Mouse (Mus musculus): ENCODE data around the gene Syt12. TPM values are rescaled to one million over a fixed set of nuclear protein-coding genes. Genes with fewer than 3 reads are reported as not detected.
"Not testable (repeated sequence)": the region's sequence is repeated elsewhere in the genome, so short reads cannot be mapped to it uniquely, and the experiment has no call there.

Gene Syt12
- polyA plus RNA-seq, 1 experiment from 2014 or later = 0.88 TPM

DNA sequence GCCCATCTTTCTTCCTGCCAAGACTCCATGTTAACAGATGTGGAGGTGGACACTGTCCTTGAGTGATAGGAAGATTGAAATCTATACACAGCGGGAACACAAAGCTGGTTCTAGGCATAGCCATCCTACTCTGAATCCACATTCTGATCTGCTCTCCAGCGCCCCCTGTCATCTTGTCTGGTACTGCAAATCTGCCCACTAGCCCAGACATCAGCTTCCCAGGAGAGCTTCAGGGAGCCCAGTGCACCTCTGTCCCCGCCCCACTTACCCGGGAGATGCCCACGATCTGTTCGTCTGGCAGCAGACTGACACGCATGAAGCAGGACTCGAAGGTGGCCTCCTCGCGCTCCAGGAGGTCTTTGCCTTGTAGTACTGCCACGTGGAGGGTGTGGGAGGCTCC lies 21.0 kb downstream of the Syt12 start:
- H3K4me3 ChIP-seq (replicated peaks) = no peak overlapping the region
- WGBS = 12% methylated on average over 11 of the region's 11 CpGs
- no peak for ATAC-seq (ENCODE audit: insufficient number of reproducible peaks, insufficient read depth, low FRiP score, low TSS enrichment, low read depth)
- H3K27me3 ChIP-seq = no peaks in the 10 kb centered on the region; the same call in 1 of the 2 replicates
- no peaks in the 10 kb centered on the region for H3K9me3 ChIP-seq
- 0 out of 2 replicates have a peak overlapping the region, but pooled peaks have one; percentile 6 for H3K4me2 ChIP-seq
- H3K27ac ChIP-seq = no peak overlapping the region
- no peaks in the 10 kb centered on the region for H3K36me3 ChIP-seq
- peaks cover 11% of the 10 kb centered on the region; the same call in 1 of the 2 replicates for H3K4me1 ChIP-seq (replicated peaks)
- H3K9ac ChIP-seq (replicated peaks) = no peak overlapping the region

DNA sequence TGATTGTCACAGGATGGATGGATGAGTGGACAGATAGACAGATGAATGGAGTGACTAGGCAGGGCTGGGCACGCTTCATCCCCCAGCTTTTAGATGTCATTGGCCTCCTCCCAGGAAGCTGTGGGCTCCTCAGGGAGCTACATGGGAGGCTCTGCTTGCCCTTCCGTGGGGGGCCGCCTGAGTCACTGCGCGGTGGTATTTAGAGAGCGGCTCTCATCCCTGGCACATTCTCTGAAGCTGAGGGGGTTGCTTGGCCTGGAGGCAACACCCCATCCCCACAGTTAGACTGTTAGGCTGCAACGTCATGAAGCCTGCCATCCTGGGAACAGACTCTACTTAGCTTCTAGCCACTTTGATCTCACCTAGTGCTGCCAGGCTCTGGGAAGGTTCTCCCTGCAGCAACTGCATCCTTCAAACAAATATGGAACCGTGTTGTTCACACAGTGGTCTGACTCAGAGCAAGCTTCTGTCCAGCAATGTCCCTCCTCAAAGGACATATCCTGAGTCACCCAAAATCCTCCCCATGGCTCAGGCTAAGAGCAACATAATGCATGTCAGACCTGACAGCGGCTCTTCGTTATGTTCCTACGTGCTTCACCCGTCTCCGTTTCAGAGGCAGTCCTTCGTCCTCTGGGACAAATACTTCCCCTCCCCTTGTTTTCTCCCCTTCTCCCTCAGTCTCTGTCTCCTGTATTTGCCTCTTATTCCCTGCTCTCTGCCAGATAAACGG lies 22.0 kb downstream of the Syt12 start:
- H3K4me3 ChIP-seq (replicated peaks) = no peak overlapping the region
- peaks cover 11% of the 10 kb centered on the region; the same call in 1 of the 2 replicates for H3K4me1 ChIP-seq (replicated peaks)
- H3K27ac ChIP-seq = no peak overlapping the region
- no peaks in the 10 kb centered on the region; the same call in 1 of the 2 replicates for H3K27me3 ChIP-seq
- no peak for ATAC-seq (ENCODE audit: insufficient number of reproducible peaks, insufficient read depth, low FRiP score, low TSS enrichment, low read depth)
- H3K9ac ChIP-seq (replicated peaks) = no peak overlapping the region
- H3K36me3 ChIP-seq = no peaks in the 10 kb centered on the region
- no peaks in the 10 kb centered on the region for H3K9me3 ChIP-seq
- 79% methylated on average over 15 of the region's 15 CpGs for WGBS
- no peak overlapping the region for H3K4me2 ChIP-seq

DNA sequence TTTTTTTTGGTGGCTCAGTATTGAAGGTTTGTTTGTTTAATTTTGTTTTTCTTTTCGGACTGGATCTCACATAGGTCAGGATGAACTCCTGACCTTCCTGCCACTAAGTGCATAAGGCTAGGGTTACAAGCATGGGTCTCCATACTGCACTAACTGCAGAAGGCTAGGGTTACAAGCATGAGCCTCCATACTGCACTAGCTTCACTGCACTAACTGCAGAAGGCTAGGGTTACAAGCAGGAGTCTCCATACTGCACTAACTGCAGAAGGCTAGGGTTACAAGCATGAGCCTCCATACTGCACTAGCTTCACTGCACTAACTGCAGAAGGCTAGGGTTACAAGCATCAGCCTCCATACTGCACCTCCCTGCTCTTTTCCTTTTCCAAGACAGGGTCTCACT lies 23.2 kb downstream of the Syt12 start:
- H3K9ac ChIP-seq (replicated peaks); H3K36me3 ChIP-seq; H3K9me3 ChIP-seq; H3K27me3 ChIP-seq; H3K4me3 ChIP-seq (replicated peaks); H3K4me2 ChIP-seq; H3K27ac ChIP-seq: not testable (repeated sequence)
- peaks cover 11% of the 10 kb centered on the region; the same call in 1 of the 2 replicates for H3K4me1 ChIP-seq (replicated peaks)
- ATAC-seq (ENCODE audit: insufficient number of reproducible peaks, insufficient read depth, low FRiP score, low TSS enrichment, low read depth) = peak; percentile 54
- 11% methylated on average over 1 of the region's 1 CpGs for WGBS

DNA sequence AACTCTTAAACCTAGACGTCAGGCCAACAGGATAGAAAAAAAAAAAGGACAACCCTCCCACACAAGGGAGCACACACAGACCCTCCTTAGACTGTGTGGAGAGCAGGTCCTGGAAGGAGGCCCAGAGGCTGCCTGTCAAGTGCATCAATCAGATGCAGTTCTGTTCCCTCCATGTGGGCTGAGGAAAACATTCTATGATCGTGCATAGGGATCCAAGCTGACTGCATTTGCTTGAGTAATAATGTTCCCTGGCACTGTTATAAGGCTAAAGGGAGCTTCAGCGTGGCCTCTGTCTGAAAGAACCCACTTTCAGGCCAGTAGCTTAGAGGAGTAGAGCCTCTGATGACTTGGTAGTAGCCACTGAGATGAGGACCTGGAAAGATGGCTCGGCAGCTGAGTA lies 24.7 kb downstream of the Syt12 start:
- Histone ChIP-seq H3K9me3 (no peaks in the 10 kb centered on the region), H3K27ac (no peak overlapping the region), H3K4me3 (replicated peaks) (no peak overlapping the region), H3K9ac (replicated peaks) (no peak overlapping the region), H3K4me2 (no peak overlapping the region), H3K27me3 (no peaks in the 10 kb centered on the region), H3K4me1 (replicated peaks) (peaks cover 11% of the 10 kb centered on the region; the same call in 1 of the 2 replicates), H3K36me3 (no peaks in the 10 kb centered on the region)
- ATAC-seq (ENCODE audit: insufficient number of reproducible peaks, insufficient read depth, low FRiP score, low TSS enrichment, low read depth) = no peak
- 56% methylated on average over 4 of the region's 4 CpGs for WGBS

DNA sequence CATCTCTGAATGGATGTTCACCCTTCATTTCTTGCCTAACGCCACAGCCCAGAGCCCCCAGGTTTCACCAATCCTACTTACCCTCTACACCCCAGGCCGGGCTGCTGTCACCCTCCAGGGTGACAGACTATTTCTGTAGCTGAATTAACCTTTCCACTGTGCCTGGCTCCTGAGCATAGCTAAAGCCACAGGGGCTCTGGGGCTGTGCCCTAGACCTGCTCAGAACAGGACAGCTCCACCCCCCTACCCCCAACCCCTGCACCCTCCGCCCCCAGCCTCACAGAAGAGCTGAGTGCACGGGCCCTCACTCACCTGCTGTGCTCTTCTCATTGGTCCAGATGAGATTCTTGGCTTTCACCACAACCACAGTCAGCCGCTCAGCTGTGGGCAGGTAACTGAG lies 25.3 kb downstream of the Syt12 start:
- Histone ChIP-seq H3K27ac (no peak overlapping the region), H3K4me3 (replicated peaks) (no peak overlapping the region), H3K27me3 (no peaks in the 10 kb centered on the region), H3K36me3 (no peaks in the 10 kb centered on the region), H3K9me3 (no peaks in the 10 kb centered on the region), H3K4me2 (no peak overlapping the region), H3K9ac (replicated peaks) (no peak overlapping the region), H3K4me1 (replicated peaks) (peaks cover 11% of the 10 kb centered on the region; the same call in 1 of the 2 replicates)
- no peak for ATAC-seq (ENCODE audit: insufficient number of reproducible peaks, insufficient read depth, low FRiP score, low TSS enrichment, low read depth)
- WGBS = 28% methylated on average over 5 of the region's 5 CpGs

DNA sequence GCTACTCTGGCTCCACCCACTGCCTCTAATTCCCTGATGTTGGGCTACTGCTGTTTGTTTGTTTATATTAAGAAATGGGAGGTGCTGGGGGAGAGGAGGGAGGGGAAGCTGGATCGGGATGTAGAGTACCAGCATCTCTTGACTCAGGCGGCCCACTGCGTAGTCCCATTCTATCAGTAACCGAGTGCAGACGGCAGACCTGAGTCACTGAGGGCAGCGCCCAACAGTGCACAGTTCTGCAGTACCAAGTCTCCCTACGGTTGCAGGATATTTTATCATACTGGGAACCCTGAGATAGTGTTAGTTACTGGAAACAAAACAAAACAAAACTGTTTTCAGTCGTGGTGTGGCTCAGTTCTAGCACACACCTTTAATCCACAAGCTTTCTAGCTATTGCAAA lies 26.1 kb downstream of the Syt12 start:
- Histone ChIP-seq H3K4me2 (no peak overlapping the region), H3K27me3 (no peaks in the 10 kb centered on the region), H3K27ac (no peak overlapping the region), H3K4me3 (replicated peaks) (no peak overlapping the region), H3K4me1 (replicated peaks) (peaks cover 5% of the 10 kb centered on the region; the same call in 1 of the 2 replicates), H3K9me3 (no peaks in the 10 kb centered on the region), H3K9ac (replicated peaks) (no peak overlapping the region), H3K36me3 (no peaks in the 10 kb centered on the region)
- no peak for ATAC-seq (ENCODE audit: insufficient number of reproducible peaks, insufficient read depth, low FRiP score, low TSS enrichment, low read depth)
- WGBS = 69% methylated on average over 8 of the region's 8 CpGs

DNA sequence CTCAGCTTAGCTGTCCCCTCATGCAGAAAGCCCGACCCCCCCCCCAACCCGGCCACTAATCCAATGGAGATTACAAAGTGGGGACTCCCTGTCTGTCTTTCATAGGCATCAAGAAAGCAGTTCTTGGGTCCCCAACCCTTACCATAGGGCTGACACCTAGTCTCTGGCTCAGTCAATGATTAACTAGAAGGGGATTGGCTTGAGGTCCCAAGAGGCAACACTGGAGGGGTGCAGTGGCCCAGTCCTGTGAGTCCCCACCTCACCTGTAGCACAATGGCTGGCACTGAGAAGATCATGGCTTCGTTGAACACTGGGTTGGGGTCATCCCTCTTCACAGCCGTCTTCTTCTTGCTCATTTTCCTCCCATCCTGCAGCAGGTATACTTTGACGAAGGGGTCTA lies 26.6 kb downstream of the Syt12 start:
- H3K36me3 ChIP-seq = no peaks in the 10 kb centered on the region
- H3K4me2 ChIP-seq = no peak overlapping the region
- H3K4me1 ChIP-seq (replicated peaks) = peaks cover 5% of the 10 kb centered on the region; the same call in 1 of the 2 replicates
- H3K4me3 ChIP-seq (replicated peaks) = no peak overlapping the region
- no peak for ATAC-seq (ENCODE audit: insufficient number of reproducible peaks, insufficient read depth, low FRiP score, low TSS enrichment, low read depth)
- H3K9ac ChIP-seq (replicated peaks) = no peak overlapping the region
- 64% methylated on average over 5 of the region's 5 CpGs for WGBS
- H3K27ac ChIP-seq = no peak overlapping the region
- no peaks in the 10 kb centered on the region for H3K27me3 ChIP-seq
- H3K9me3 ChIP-seq = no peaks in the 10 kb centered on the region

DNA sequence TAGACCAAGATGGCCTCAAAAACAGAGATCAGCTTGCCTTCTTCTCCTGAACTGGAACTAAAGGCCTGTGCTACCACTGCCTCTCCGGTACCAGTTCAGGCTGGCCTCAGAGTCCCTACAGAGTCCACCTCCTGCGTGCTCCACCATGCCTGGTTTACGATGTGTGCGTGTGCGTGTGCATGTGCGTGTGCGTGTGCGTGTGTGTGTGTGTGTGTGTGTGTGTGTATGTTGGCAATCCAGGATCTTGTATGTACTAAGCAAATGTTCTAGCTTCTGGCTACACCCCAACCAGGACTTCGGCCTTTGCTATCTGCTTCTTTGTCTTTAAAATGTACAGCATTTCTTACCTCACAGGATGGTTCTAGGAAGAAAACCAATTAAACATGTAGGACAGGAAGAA lies 28.0 kb downstream of the Syt12 start:
- no peak overlapping the region for H3K27ac ChIP-seq
- H3K4me3 ChIP-seq (replicated peaks) = no peak overlapping the region
- WGBS = 93% methylated on average over 9 of the region's 9 CpGs
- no peaks in the 10 kb centered on the region for H3K36me3 ChIP-seq
- no peak overlapping the region for H3K4me2 ChIP-seq
- H3K27me3 ChIP-seq = no peaks in the 10 kb centered on the region
- H3K9ac ChIP-seq (replicated peaks) = no peak overlapping the region
- H3K9me3 ChIP-seq = no peaks in the 10 kb centered on the region
- peaks cover 5% of the 10 kb centered on the region; the same call in 1 of the 2 replicates for H3K4me1 ChIP-seq (replicated peaks)
- ATAC-seq (ENCODE audit: insufficient number of reproducible peaks, insufficient read depth, low FRiP score, low TSS enrichment, low read depth) = no peak

DNA sequence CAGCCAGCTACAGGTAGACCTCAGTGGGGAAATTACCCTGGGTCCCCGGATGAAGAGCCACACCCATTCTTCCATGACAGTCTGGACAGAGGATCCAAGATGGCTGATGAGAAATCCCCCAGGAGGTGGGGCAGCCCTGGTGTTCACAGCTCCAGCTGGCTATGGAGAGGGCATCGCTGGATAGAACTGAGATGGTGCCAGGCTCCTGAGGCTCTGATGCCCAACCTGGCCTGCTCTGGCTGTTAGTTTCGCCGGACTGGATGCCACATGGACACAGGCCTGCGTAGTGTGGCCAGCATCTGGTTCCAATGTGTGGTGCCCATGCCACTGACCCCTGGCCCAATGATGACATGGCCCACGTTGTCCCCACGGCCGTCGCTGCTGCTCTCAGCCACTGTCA lies 29.8 kb downstream of the Syt12 start:
- 84% methylated on average over 9 of the region's 9 CpGs for WGBS
- ATAC-seq (ENCODE audit: insufficient number of reproducible peaks, insufficient read depth, low FRiP score, low TSS enrichment, low read depth) = no peak
- no peak overlapping the region for H3K27ac ChIP-seq

DNA sequence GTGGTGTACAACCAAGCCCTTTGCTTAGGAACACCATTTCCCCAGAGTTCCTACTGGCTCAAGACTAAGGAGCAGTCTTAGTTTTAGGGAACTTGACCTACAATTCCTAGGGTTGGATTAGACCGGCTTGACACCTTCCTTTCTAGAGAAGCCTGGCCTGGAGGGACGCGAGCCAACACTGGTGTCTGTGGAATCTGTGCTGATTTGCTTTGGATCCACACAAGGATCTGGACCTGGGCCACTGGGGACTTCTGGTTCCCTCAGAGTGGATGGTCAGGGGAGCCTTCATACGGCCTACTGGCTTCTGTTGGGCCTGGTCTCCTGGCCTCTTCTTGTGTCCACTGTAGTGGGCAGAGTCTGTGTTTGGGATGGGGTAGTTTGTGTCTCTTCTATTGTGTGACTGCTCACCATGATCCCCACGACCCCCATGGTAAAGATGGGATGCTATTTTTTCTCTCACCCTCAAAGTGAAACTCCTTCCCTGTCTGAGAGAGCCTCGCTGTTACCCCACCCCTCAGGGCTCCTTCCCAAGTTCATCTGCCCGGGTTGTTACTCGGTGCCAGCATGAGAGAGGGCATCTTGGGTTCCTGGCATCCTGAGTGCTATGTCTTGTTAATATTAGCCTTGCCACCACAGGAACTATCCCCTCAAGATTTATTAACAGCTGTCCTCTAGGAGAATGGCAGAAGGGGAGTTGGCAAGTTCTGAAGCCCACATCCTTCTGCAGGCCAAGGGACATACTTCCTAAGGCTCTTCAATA lies 30.4 kb downstream of the Syt12 start:
- Histone ChIP-seq H3K27ac (no peak overlapping the region), H3K36me3 (no peaks in the 10 kb centered on the region), H3K4me1 (replicated peaks) (peaks cover 6% of the 10 kb centered on the region), H3K4me2 (no peak overlapping the region), H3K9ac (replicated peaks) (no peak overlapping the region), H3K27me3 (no peaks in the 10 kb centered on the region), H3K4me3 (replicated peaks) (no peak overlapping the region), H3K9me3 (no peaks in the 10 kb centered on the region)
- no peak for ATAC-seq (ENCODE audit: insufficient number of reproducible peaks, insufficient read depth, low FRiP score, low TSS enrichment, low read depth)
- 87% methylated on average over 8 of the region's 8 CpGs for WGBS

More for the DNA sequence above, 29.8 kb downstream of the Syt12 start:
- peaks cover 5% of the 10 kb centered on the region; the same call in 1 of the 2 replicates for H3K4me1 ChIP-seq (replicated peaks)
- H3K27me3 ChIP-seq = no peaks in the 10 kb centered on the region
- H3K9me3 ChIP-seq = no peaks in the 10 kb centered on the region
- no peak overlapping the region for H3K4me2 ChIP-seq
- no peaks in the 10 kb centered on the region for H3K36me3 ChIP-seq
- no peak overlapping the region for H3K4me3 ChIP-seq (replicated peaks)
- no peak overlapping the region for H3K9ac ChIP-seq (replicated peaks)

DNA sequence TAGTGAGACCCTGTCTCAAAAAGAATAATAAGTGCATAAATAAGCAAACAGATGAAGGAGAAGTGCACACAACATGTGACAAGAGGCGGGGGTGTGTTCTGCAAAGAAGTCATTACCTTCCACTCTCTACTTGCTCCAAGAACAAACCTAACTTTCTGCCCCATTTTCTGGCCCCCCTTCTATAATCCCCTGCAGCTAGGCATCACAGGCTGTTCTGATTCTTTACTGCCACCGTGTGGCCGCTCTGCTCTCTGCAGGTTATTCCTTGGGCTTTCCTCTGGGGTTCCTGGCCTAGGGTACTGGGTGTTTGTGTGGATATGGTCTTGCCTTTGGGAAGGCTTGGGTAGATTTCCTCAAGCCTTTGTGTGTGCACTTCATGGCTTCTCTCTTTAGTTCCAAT lies 34.8 kb downstream of the Syt12 start:
- H3K27me3 ChIP-seq = no peaks in the 10 kb centered on the region
- peaks cover 46% of the 10 kb centered on the region for H3K4me1 ChIP-seq (replicated peaks)
- H3K4me2 ChIP-seq = no peak overlapping the region
- no peak overlapping the region for H3K9ac ChIP-seq (replicated peaks)
- no peak for ATAC-seq (ENCODE audit: insufficient number of reproducible peaks, insufficient read depth, low FRiP score, low TSS enrichment, low read depth)
- no peaks in the 10 kb centered on the region for H3K36me3 ChIP-seq
- 13% methylated on average over 3 of the region's 3 CpGs for WGBS
- H3K9me3 ChIP-seq = no peaks in the 10 kb centered on the region
- H3K4me3 ChIP-seq (replicated peaks) = no peak overlapping the region
- peak overlapping the region; percentile 50; the same call in 1 of the 2 replicates for H3K27ac ChIP-seq

Data from limb, embryonic 12.5 days (tissue).